Mouse (Mus musculus) megakaryocyte-erythroid progenitor cell, adult 5-6 weeks (primary cell): ENCODE measurements around the gene Thsd4. TPM values are rescaled to one million over a fixed set of nuclear protein-coding genes. Genes with fewer than 3 reads are reported as not detected.

ENCODE experiments used
- ATAC-seq: replicated peaks from 2 replicates; pipeline ENCODE4 v1.8.0; 2016; ENCODE audit warnings: mild to moderate bottlenecking, inconsistent platforms; ENCODE audit not compliant: severe bottlenecking, poor library complexity, low FRiP score, low TSS enrichment
- total RNA-seq, 2 experiments: library from RNA; stranded (forward) in 1 of 2; stranded (reverse) in 1 of 2; fragments of 200-1000, 215-1000 nt in 1 of 2; fragments of >200 nt in 1 of 2; fragmentation: Nextera tagmentation in 1 of 2; gene quantifications; 2 replicates each; pipeline ENCODE4 v1.2.3; 2014 to 2017

The Thsd4 gene
- total RNA-seq, 2 experiments from 2014 or later = 1.3 TPM; not detected in 1

DNA sequence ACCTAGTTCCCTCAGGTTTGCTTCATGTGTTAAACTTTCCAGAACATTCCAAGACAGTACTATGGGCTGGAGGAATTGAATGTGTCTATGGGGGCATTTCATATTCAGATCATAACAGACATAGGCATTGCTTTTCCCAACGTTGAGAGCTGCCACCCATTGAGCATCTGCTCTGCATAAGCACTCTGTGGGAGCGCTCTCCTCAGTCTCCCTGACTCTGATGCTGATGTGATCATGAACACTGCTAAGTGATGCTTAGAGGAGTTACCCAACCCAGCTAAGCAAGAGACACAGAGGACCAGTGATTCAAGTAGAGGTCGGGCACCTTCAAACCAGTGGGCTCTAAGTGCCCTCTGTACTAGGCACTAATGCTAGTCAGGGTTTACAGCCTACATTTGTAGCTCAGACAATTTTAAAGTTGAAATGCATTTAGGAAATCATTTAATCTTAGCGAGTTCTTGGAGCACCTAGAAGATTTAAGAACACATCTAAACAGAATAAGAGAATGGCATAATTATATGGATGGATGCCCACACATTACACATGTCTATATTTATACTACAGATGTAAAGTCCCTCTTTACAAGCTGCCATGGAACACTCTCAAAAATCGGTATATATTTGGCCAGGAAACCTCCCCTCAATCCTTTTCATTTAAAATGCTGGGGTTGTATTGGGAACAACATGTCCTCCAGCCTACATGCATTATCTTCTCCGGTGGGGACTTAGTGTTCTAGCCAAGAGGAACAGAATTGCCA, 392.4 kb downstream of the Thsd4 start:
- ATAC-seq = no peak

DNA sequence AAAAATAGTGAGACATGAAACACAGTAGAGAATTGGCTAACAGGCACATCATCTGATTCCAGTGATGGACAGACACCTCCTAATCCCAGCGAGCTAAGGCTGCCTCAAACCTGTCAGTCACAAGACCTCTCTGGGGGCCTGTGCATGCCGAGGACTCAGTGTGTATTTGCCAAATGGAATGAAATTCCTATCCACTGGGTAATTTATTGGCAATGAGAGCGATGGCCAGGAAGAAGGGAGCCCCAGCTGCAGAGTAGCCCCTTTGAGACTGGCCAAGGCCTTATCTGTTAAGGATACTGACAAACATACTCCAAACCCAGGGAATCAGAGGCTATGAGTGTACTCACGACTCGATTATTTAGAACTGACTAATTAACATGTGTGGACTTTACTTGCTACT, 394.9 kb downstream of the Thsd4 start:
- ATAC-seq = no peak

DNA sequence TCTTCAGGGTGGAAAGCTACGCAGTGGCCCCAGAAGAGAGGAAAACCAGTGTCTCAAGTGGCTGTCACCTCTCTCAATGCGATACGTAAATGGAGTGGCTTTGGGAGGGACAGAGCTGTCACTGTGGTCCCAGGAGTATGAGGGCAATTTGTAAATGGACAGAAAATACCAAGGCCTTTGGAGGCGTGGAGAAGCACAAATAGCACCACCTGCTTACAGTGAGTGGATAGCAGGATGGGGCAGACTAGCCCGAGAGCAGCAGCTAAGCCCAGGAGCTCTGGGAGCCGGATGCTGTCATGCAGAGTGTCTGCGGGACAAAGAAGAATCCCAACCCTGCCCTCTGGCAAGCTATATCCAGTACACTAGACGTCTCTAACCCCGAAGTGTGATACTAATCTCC, 397.7 kb downstream of the Thsd4 start:
- no peak for ATAC-seq

DNA sequence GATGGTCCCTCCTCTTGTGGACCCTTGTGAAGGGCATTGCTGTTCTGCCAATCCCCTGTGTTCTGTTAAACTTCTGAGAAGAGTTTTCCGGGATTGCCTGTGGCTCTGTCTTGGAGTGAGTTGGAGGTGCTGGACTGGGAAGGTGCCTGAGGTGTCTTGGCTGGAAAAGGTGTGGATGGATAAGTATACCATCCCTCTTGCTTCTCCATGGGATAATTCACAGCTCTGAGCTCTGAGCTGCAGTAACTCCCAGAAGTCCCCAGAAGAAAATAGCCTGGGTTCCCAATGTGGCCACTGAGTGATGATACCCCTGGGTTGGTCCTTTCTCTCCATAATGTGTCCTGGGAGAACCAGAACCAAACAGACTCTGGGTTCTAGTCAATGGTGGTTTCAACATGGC, 398.8 kb downstream of the Thsd4 start:
- ATAC-seq = no peak

DNA sequence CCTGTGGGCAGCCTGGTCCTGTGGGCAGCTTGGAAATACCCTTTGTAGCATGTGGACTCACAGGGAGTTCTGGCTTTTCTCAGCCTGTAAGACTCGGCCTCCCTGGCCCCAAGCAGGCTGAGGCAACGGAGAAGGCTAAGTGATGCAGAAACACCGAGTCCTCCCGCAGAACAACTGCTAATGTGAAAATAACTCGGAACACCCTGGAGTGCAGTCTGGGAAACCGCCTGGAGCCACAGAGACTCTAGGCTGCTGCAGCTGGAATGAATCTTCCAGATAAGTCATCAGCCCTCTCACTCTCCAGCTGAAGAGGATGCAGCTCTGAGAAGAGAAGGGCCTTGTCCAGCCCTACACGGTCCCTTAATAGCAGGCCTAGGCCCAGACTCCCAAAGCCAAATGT, 402.0 kb downstream of the Thsd4 start:
- ATAC-seq = no peak

DNA sequence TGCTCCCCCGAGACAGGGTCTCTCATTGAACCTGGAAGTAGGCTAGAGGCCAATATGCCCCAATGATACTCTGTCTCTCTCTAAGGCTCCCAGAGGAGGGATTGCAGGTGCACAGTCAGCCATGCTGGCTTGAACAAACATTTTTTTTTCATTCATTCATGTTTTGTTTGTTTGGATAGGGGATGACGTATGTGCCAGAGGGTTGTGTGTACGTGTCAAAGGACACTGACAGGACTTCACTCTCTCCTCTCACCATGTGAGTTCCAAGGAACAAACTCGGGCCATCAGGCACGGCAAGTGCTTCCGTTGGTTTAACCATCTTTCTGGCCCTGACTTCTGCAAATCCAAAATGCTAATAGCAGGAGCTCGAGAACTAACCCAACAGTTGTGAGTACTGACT, 404.0 kb downstream of the Thsd4 start:
- no peak for ATAC-seq

DNA sequence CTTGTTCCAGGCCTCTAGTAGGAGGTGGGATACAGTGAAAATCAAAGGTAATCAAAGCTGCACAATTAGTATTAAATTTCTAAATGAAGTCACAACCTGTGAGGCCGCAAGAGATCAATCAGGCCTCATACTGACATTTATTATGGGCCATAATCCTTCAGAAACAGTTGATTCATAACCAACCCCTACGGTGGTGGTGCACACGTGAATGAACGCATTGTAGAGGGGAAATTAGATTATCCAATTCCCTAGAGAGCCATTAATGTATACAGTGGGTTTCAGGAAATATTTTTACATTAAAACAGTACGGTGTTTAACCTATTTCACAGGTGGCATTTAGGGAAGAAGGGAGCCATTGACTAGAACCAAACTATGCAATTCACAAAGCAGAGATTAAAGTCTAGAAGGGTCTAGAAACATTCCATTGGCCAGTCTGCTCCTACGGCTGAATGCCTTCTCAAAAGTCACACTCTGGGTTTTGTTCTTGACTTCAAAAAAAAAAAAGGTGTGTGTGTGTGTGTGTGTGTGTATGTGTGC, 406.1 kb downstream of the Thsd4 start:
- no peak for ATAC-seq

DNA sequence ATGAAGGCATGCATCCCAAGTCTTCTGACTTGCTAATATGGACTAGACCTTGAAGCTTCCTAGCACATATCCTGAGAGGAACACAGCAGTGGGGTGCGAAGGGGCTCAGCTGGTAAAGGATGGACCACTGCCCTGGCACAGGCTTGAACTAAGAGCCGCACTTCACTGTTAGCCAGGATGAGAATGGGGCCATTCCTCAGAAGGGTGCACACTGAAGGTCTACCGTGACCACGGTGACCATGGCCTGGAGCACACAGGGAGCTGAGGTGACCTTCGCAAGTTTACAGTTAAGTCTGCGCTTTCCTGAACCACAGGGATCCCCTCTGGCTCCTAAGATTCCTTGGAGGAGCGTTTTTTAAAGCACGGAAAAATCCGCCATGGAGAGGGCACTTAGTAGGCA, 406.5 kb downstream of the Thsd4 start:
- no peak for ATAC-seq

DNA sequence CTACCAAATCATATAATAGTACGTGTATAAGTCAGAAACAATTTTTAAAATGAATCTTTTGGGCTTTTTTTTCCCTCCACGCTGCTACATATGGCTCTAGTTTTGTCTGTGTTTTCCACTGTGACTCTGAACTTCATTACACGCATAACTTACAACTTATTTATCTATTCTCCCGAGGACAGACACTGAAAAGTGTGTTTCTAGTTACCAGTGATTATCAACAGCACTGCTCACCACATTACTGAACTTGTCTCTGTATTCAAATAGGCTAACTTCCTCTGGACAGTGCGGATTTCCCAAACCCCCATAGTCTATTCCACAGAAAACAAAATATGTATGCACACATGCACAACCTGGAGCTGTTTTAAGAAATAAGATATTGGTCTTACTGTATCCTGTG, 411.6 kb downstream of the Thsd4 start:
- ATAC-seq = no peak

DNA sequence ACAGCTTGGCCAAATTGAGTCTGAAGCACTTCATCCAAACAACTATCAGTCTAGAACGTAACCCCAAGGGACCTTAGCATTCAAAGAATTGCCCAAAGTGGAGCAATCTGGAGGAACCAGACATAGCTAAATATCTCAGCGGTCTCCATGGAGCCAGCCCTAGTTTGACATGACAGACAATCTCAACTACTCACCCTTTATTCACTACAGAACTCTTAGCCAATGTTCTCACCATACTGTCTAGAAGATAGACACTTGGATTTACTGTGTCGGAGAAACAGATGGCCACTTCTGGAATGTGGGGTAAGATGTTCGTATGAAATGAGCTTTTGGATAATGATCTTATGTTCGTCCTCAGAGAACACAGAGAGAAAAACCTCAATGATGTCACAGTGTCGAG, 415.2 kb downstream of the Thsd4 start:
- no peak for ATAC-seq

DNA sequence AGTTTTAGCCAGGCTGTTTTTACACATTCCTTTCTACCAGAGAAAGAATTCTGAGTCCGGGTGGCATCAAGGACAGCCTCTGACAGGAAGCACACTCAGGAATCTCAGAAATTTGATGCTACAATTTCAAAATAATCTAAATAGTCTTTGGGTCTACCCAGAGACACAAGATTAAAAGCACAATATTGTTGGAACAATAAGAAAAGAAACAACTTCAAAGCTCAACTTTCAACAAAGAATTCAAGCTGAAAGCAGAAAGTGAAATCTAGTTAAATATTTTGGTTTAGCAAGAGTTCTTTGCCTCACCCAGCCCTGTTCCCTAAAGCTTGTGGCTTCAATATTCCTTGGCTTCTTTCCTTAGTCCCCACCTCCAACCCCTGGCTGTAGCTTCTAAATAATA, 415.7 kb downstream of the Thsd4 start:
- no peak for ATAC-seq

DNA sequence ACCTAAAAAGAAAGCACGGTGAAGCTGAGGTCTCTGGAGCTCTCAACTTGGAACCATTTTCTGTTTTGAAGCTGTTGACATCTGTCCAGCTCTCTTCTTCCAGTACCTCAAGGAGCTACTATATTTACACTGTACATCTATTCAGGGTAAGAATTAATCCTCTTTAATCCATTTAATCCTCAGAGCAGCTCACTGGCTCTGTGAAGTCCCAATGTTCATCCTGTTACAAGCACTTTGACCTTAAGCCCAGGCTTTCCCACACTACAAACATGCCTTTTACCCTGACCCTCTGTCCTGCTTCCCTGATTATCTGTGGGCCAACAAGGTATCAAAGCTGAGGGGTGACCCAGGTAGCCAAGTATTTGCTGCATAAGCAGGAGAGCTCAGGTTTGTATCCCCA, 427.6 kb downstream of the Thsd4 start:
- ATAC-seq = no peak

DNA sequence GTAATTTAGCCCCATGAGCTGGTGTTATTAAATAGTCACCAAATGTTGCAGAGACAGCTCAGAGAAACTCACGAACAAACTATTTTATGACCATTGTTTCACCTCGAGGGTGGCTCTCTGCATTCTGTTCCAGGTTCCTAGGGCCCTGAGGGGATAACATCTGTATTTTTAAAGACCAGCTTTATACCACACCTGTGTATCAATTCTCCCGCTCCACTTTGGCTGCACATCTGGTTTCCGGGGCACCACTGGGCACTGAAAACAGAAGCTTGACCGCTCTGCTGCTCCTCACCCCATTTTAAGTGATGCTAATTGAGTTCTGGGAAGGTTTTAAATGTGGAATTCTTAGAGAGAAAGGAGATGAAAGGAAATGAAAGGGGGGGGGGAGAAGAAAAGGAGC, 429.4 kb downstream of the Thsd4 start:
- no peak for ATAC-seq

DNA sequence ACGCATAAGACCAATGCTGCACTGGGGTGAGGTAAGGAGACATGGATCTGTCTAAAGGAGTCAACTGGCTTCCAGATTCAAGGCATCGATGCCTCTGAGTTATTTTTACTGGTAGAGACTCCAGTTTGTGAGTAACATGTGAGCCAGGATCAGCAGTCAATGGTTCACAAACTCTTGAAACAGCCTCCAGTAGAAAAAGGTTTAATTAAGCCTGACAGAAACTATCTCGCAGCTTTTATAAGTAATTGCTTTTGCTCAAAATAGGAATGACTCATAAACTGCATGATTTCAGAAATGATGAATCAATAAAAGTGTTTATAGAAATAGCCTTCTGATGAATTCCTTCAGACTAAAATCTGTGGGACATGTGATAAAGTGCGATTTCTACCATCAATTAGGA, 432.4 kb downstream of the Thsd4 start:
- ATAC-seq = no peak

DNA sequence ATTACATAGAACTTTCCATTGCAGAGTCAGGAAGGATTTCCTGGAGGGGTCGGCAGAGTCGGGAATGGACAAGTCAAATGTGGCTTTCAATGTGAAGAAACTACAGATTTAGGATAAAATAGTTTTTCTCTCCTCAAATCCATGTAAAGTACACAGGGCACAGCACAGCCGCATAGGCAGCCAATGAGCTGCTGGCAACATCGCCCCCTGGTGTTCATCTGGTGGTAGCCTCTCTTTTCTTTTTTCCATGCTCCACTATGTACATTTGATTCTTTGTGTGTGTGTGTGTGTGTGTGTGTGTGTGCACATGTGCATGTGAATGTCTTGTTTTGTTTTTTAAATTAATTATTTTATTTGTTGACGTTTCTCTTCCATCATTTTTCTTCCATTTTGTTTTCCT, 433.7 kb downstream of the Thsd4 start:
- ATAC-seq = no peak

DNA sequence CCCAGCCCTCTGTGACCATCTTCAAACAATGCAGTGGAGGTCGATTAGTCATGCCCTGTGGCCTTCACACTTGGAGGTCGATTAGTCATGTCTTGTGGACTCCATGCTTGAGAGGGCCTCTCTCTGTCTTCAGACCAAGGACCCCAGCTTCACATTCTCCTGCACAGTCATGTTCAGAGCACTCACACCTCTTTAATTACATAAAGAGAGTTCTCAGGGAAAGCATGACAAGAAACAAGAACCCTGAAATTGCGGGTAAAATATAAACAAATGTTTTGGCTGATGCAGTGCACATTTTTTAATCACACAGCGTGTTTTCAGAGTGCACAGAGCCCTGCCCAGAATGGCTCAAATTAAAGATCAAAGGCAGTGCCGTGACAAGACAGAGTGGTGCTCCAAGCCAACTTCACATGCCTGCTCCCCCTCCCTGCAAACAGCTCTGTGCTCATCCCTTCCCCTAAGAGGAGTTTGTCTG, 439.7 kb downstream of the Thsd4 start:
- ATAC-seq = no peak

DNA sequence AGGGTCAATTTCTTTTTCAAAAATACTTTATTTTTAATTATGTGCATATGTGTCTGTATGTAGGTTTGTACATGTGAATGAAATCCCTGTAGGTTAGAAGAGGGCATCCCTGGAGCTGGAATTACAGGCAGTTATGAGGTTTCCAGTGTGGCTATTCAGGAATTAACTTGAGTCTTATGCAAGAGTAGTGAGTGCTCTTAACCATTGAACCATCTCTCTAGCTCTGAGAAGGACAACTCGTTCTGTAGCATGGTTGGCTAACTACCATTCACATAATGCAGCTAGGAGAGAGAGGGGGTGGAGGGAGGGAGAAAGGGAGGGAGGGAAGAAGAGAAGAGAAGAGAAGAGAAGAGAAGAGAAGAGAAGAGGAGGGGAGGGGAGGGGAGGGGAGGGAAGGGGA, 444.1 kb downstream of the Thsd4 start:
- no peak for ATAC-seq

DNA sequence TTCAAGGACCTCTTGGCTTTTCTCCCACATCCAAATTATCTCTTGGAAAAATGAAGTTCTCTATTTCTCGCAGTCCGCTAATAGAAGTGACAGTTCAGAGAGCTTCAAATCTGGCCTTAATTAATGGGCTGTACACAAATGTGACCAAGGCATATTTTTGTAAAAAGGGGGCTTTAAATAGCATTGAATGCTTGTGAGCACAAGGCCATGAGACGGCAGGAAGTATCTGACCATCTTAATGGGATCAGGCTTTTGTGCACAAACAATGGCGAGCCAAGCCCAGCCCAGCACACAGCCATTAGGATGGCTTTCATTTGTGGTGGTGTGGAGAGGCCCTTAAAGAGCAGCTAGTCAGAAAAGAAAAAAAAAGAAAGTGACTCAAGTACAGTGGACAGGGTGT, 445.4 kb downstream of the Thsd4 start:
- ATAC-seq = no peak

DNA sequence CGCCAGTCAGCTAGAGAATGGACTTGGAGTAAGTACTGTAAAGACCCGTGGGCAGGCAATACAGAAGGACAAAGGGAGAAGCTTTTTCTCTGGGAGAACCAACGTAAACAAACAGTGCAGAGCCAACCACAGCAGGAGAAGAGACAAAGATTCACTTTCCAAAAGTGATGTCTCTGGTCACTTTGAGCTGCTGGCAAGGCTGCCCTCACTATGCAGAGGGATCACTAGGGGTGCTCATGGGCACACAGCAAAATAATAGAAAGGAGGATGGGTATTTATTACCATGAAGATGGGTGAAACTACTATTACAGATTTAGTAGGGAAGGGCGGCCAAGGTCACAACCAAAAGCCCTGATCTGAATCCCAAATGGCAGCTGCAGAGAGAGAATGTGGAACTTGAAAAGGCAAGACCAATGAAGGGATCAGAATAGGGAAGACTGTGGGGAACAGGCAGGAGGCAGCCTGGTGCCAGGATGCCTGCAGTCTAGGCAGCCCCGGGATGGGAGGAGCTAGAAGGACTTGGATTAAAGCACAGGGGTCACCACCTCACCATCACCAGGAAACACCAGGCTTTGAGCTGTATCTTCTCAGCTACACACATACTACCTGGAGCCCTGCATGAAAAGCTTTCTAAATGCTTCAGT, 450.1 kb downstream of the Thsd4 start:
- ATAC-seq = no peak

DNA sequence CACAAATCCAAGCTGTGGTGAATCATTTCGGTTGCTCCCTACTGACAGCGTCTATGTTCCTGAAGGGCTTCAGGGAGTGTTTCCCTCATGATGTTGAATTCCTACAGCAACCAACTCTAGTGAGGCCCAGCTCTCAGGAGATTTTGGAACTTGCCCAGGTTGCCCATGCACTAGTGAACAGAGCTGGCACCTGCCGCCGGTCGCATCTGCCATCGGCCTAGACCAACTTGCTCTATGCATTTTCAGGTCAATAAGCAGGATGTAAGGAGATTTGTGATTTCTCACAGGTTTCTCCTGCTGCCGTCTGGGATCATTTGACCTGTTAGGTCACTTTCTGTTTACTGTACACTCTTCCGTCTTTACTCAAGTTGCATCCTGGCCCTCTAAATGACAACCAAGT, 454.6 kb downstream of the Thsd4 start:
- ATAC-seq = no peak

DNA sequence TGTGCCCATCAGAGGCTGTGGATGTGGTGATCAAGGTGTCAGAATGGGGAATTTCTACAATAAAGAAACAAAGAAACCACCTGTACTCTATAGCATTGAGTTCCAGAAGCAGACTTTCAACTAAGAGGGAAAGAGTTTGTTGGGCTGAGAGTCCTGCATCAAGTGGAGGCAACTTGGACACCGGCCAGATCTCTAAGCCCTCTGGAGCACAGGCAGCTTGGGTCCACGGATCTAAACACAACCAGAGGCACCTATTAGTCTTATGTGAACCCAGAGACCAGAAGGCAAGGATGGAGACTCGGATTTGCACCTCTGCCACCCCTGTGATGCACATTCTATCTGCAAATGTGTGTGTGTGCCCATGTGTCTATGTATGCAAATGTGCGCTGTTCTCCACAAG, 456.7 kb downstream of the Thsd4 start:
- no peak for ATAC-seq
